Mouse (Mus musculus) cerebellum, adult 18-20 months (tissue): ENCODE data around the gene Atp8a1.

Source experiments
- DNase-seq, 2 experiments: peaks; one replicate each; pipeline ENCODE4 v3.0.0; 2021

Gene Atp8a1

GRCm38 (mm10) chr5:67826278-67826677, 21.0 kb downstream of the Atp8a1 start:
- no peak for DNase-seq

GRCm38 (mm10) chr5:67824600-67824999, 22.6 kb downstream of the Atp8a1 start:
- peak in 1 of 2 experiments; percentile 43 for DNase-seq

GRCm38 (mm10) chr5:67823771-67824170, 23.5 kb downstream of the Atp8a1 start:
- DNase-seq: no peak

DNA sequence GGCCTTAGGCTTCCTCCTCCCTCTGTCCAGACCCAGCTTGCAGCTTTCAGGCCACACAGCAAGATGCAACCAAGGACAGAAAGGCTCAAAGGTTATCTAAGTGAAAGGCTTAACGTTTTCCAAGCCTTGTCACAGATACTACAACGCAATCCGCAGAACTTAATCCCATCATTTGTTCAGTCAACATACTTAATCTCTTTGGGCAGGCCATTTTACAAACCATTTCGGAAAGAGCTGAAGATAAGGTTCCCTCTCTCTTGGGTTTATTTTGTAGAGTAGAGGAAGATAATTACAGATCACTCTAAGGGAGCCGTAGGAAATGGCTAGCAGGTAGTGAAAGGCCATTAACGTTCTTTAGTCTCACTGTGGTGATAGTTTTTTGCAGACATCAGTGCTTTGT, 24.6 kb downstream of the Atp8a1 start:
- no peak for DNase-seq

GRCm38 (mm10) chr5:67821987-67822401, 25.2 kb downstream of the Atp8a1 start:
- no peak for DNase-seq

DNA sequence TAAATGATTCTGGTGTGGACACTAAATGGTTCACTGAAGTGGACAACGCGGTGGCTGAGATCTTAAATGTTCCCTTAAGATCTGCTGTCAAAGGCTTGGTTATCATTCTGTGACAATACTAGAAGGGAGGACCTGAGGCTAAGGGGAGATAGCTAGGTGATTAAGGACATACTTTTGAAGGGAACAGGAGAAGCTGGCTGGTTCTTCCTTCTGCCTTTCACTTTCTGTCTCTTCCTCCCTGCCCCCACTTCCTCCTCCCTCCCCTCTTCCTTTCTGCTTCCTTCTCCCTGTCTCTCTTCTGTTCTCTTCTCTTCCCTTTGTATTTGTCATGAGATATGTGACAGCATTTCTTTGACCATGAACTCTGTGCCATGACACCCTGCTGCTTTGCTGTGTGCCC, 26.0 kb downstream of the Atp8a1 start:
- DNase-seq: no peak

DNA sequence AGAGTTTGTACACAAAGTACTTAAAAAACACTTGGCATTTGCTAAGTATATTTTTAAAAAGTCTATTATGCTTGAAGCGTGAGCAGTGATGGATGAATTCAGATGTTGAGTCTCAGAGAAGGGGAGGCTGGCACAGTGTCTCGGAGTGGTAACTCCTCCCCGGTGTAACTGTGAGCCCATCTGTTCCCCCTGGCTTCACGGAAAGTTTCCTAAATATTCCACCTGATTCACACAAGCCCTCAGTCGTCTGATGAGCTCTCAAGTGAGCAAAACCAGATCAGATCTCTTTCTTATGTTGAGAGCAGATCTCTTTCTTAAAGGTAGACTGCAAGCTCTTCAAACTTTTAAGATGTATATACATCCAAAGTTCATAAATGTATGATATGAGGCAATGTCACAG, 27.8 kb downstream of the Atp8a1 start:
- DNase-seq: peak; percentile 55 to 69

- DNase-seq: peak; percentile 47 to 56
Measured at GRCm38 (mm10) chr5:67815572-67816325, 31.5 kb downstream of the Atp8a1 start.

- peak in 1 of 2 experiments; percentile 2 for DNase-seq
Measured at GRCm38 (mm10) chr5:67815060-67815459, 32.2 kb downstream of the Atp8a1 start.

DNA sequence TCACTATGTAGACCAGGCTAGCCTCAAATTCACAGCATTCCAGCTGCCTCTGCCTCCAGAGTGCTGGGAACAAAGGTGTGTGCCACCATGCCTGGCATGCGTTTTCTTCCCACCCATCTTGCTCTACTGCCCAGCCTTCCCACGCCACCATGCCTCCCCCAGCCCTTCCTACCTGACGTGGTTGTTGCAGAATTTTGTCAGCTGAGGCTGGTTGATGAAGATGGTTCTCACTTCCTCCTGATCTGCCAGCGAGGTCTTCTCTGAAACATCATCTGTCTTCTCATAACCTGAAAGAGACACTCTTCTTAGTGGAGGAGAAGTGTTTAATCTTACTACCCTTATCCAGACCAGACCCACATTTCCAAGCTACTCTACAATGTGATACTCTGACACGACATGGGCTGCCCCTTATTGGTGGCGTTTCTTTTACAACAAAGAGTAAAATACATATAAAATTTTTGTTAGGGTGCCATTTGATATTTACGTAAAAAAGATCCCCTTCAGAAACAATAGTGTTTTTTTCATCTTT, 32.7 kb downstream of the Atp8a1 start:
- no peak for DNase-seq

DNA sequence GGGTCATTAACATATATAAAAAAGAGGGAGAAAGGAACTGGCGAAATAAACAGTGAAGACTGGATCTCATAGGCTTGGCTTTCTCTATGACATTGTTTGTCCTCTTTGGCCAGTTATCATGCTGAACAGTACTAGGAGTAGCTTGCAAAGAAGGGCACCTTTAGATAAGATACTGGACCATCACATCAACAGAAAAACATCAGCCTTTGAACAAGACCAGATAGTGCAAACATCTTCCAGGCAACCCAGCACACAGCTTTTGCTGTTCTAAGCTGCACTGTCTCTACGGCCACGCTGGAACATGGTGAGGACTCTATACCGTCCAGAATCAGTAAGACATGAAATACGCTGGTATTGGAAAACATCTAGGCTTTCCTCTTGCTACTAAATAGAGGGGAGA, 33.9 kb downstream of the Atp8a1 start:
- no peak for DNase-seq

DNA sequence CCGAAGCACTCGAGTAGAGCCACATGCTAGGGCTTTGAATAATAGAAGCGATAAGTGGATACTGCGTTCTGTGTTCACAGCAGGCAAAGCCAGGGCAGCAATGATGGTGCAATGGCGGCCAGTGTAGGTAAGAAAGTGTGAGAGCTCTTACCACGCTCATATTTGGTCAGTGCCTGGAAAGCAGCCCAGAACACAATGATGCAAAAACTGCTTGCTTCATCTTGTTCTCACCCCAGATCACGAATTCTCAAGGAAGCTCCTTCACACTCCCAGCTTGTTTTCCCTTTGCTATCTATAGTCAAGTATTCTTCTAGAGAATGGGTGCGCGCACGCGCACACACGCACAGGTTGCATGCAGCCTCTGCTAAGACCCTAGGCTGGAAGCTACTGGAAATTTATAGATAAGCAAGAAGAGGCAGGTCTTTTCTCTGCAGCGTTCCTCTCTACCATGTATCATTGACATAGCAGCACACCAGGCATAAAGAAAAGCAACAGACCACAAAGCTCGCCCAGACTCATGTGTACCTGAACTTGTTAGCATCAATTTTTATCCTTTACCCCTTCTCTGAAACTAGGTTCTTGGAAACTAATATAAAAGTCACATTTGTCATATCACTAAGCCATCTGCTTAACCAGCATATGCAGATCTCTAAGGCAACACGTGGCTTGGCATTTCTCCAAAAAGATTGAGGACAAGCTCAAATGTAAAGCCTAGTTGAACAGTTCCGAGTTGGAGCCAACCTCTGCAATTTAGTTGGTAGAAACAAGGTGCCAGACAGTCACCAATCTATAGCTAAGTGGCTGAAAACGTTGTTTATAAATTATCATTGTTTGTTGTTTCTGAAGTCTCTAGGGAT, 44.8 kb downstream of the Atp8a1 start:
- peak; percentile 71 to 74 for DNase-seq

DNA sequence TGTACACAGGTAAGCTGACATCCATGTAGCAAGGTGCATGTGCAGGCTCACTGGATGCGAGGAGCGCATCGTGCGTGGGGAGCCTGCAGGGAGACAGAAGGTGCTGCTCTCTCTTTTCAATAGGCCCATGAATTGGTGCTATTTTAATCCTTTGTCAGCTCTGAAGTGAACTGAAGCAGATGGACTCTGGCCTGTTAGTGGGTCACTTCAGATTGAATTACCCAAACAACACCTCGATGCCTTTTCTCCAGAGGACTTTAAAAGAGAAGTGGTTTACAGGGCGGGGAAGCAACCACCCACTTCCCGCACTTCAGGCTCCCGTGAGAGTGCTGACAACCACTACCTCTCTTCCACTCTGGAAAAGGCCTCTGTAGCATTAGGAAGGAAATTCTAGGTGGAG, 46.4 kb downstream of the Atp8a1 start:
- DNase-seq: peak; percentile 56 to 64

DNA sequence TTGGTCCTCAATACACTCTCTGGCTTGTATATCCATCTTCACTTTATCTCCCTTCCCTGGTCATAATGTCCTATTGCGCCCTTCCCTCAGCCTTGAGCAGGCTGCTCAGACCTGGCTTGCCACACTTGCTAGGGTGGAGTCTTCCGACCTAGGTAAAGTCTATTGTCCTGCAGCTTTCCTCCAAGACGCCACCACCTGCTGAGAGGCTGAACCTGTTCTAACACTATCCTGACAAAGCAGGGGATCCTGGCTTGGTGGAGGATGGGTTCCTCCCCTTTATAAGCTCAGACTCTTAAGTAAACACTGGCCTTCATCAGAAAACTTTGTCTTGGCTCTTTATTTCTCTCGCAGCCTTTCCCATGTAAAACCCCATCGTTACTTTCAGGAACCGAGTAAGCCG, 47.4 kb downstream of the Atp8a1 start:
- DNase-seq: no peak

DNA sequence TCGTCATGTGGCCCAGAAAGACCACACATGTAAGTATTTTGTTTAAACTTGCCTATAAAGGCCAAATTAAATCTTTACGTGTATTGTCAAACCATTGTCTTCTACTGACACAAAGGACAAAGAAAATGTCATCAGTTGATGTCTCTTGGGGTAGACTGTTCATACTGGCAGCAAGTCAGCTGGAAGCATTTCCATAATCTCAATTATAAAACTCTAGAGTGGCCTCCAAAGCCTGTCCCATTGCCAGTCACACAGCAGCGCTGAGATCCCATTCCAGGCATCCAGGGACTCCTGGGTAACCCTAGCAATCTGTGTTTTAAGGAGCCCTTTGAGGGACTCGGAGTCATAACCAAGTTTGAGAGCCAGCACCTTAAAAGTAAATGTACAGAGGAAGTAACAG, 48.9 kb downstream of the Atp8a1 start:
- DNase-seq: no peak

GRCm38 (mm10) chr5:67797006-67797958, 50.0 kb downstream of the Atp8a1 start:
- peak; percentile 57 for DNase-seq

DNA sequence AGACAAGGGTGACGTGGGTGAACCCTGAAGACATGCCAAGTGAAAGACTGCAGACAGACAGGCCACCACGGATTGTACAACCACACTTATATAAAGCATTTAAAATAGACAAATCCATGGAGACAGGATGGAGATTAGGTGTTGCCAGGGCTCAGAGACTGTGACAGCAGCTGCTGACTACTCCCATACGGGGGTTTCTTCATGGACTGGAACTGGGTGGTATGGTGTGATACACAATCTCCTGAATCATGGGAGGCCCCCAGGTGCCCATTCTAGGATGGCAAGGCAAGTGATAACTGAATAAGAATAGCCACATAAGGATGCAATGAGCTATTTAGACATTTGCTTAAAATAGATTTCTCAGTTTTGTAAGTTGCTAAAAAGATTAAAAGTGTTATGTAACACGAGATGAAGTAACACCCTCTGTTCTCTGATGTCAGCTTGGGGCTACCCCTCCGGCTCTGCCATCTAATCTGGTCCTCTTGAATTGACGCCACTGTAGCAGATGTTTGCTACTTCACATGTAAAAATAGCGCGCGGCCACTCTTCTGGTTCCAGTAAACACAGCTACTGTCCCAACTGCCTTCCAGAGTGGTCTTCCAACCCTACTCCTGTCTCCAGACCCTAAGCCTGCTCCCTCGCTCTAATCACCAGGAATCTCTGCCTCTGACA, 53.0 kb downstream of the Atp8a1 start:
- no peak for DNase-seq

DNA sequence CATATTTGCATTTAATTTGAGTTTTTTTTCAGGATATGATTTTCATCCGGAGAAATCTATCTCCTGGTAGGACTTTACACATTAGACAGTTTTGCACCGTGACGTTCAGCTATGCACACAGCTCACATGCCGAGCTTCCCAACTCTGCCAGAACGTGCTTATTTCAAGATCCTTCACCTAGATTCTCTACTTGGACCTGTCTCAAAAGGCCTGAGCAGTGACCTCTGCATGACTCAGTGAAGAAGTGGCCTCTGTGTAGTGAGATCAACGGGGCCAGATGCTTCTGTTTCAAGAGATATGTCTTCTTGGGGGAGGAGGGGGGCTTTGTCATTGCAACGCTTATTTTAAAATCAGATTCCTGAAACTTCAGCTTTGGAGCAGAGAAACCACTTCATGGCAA, 64.5 kb downstream of the Atp8a1 start:
- no peak for DNase-seq

GRCm38 (mm10) chr5:67778026-67778425, 69.2 kb downstream of the Atp8a1 start:
- peak in 1 of 2 experiments; percentile 46 for DNase-seq

GRCm38 (mm10) chr5:67774186-67774585, 73.0 kb downstream of the Atp8a1 start:
- no peak for DNase-seq

DNA sequence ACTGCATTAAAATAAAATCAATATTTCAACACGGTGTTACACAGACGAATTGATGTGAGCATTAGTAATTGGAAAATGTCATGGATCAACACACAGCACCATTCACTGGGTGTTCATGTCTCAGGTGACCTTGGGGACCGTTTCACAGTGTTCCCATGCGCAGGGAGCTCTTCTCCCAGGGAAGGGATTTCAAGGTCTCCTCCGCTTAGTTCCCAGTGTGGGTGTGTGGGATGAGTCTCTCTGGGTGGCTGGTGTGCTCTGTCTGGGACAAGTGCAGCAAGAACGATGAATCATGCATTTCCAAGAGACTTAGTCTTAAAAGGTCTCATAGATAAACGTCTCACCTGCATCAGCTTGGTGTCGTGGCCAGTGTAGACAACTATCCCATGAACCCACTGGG, 78.5 kb downstream of the Atp8a1 start:
- DNase-seq: no peak

DNA sequence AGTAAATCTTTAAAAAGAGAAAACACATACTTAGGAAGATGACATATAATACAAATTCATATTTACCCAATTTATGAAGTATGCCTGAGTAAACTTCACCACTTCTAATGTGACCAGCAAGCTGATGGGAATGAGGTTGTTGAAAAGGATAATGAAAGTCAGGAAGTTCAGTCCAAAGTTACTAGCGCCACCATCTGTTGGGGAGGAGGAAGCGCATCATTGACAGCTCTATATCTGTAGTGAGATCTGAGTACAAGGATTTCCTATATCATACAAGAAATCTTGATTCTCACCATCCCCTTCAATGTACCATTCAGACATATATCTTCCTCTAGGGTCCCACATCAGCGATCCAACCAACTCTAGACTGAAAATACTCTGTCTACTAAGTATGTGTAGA, 82.4 kb downstream of the Atp8a1 start:
- no peak for DNase-seq
